8 mouse cellular contexts compared by ENCODE assay signal in the genomic region with DNA sequence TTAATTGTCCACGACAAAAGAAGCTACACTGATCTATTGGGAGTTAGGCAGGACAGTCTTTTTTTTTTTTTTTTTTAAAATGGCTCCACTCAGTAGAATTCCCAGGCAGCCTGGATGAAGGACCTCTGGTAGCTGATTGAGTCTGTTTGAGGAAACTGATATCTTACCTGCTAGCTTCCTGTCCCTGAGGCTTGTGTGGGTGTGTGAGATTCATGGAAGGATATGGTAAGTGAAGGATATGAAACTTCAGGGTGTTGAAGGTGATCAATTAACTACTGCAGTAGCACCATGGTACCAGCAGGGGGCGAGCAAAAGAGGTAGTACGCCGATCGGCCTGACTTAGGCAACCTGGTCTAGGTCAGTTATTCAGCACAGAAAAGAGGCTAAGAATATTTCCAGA. TPM values are rescaled to one million over a fixed set of nuclear protein-coding genes. Genes with fewer than 3 reads are reported as not detected.
DNase-seq lines count a peak whose midpoint lies in the region; ATAC-seq and TF ChIP-seq lines count a peak whose summit lies in the region.

No protein-coding gene starts in this region.

- 0 out of 2 replicates have a peak, but pooled peaks have one; percentile 30 for ATAC-seq in forebrain, postnatal 0 days
- no peak for ATAC-seq in forebrain, embryonic 15.5 days (replicated peaks)

- no peak overlapping the region for H3K4me2 ChIP-seq in forebrain, postnatal 0 days (ENCODE audit: low read depth)
- H3K4me2 ChIP-seq in forebrain, embryonic 15.5 days (replicated peaks), result no peak overlapping the region

- no peak for TF ChIP-seq POLR2A in lung, adult 2 months (IDR thresholded peaks at IDR 0.05; ENCODE audit: borderline replicate concordance, extremely low read depth, low read depth, low read length)

- no peak overlapping the region for H3K27ac ChIP-seq in forebrain, postnatal 0 days (ENCODE audit: low read depth, low read length)
- no peak overlapping the region for H3K27ac ChIP-seq in forebrain, embryonic 15.5 days (replicated peaks)

- peak; percentile 87 for TF ChIP-seq CTCF in forebrain, postnatal 0 days (IDR thresholded peaks at IDR 0.05; ENCODE audit: low read depth)
- TF ChIP-seq CTCF in lung, adult 2 months (IDR thresholded peaks at IDR 0.05; ENCODE audit: insufficient read depth, low read length), result peak; percentile 93

- peak; percentile 74 for DNase-seq in forebrain, postnatal 0 days
- DNase-seq in ovary, postnatal 36 days (ENCODE audit: low spot score), result peak; percentile 40
- no peak for DNase-seq in ovary, postnatal 10 days (ENCODE audit: low spot score)
- DNase-seq in c-Kit-positive CD71-negative TER-119-negative erythroid progenitor cells, embryonic 14.5 days (ENCODE audit: low read depth), result peak; percentile 64
- peak; percentile 41 for DNase-seq in heart, adult 8-10 months (ENCODE audit: low spot score)
- peak; percentile 47 for DNase-seq in lung, adult 2 months
- peak; percentile 60 for DNase-seq in spleen, adult 12 weeks (ENCODE audit: low spot score)

- H3K4me1 ChIP-seq in forebrain, postnatal 0 days (ENCODE audit: insufficient read depth), result no peaks in the 10 kb centered on the region
- H3K4me1 ChIP-seq in forebrain, embryonic 15.5 days, result no peaks in the 10 kb centered on the region
- H3K4me1 ChIP-seq in lung, adult 2 months (ENCODE audit: control insufficient read depth, insufficient read depth, low read length), result no peaks in the 10 kb centered on the region

- no peak overlapping the region for H3K4me3 ChIP-seq in forebrain, postnatal 0 days (ENCODE audit: low read depth, low read length)
- no peak overlapping the region for H3K4me3 ChIP-seq in forebrain, embryonic 15.5 days
- H3K4me3 ChIP-seq in lung, adult 2 months (replicated peaks; ENCODE audit: extremely low read depth, low read depth, low read length), result no peak overlapping the region

- 5% methylated on average over 5 of the region's 5 CpGs for WGBS in forebrain, postnatal 0 days
- 3% methylated on average over 5 of the region's 5 CpGs for WGBS in forebrain, embryonic 15.5 days
- 3% methylated on average over 5 of the region's 5 CpGs for WGBS in lung, adult 2 months

- no peak overlapping the region for H3K9ac ChIP-seq in forebrain, postnatal 0 days
- H3K9ac ChIP-seq in forebrain, embryonic 15.5 days (replicated peaks), result no peak overlapping the region

- H3K9me3 ChIP-seq in forebrain, postnatal 0 days (ENCODE audit: low read length), result no peaks in the 10 kb centered on the region
- no peaks in the 10 kb centered on the region for H3K9me3 ChIP-seq in forebrain, embryonic 15.5 days

- no peaks in the 10 kb centered on the region for H3K27me3 ChIP-seq in forebrain, postnatal 0 days (ENCODE audit: insufficient read depth, low read length)
- no peaks in the 10 kb centered on the region for H3K27me3 ChIP-seq in forebrain, embryonic 15.5 days

- H3K36me3 ChIP-seq in forebrain, postnatal 0 days (ENCODE audit: insufficient read depth), result peaks cover 8% of the 10 kb centered on the region; the same call in 1 of the 2 replicates
- peaks cover 2% of the 10 kb centered on the region; the same call in 1 of the 2 replicates for H3K36me3 ChIP-seq in forebrain, embryonic 15.5 days

RNA-seq across cellular contexts. Expression of a gene that starts 29.2 kb away (rescaled TPM):
- 26.3 and 28.3 TPM in 2 replicates for total RNA-seq in forebrain, postnatal 0 days (2014; rRNA removed)
- polyA plus RNA-seq in forebrain, postnatal 0 days (2015; fragmentation: Nextera tagmentation; extraction: Ambion mirVana), result 22.9 and 24.7 TPM in 2 replicates
- polyA plus RNA-seq in forebrain, embryonic 15.5 days (2015; fragmentation: Nextera tagmentation; extraction: Ambion mirVana), result 32.9 and 34.5 TPM in 2 replicates
- 1 to 10 TPM; 7.9 to 9.1 (median 8.3) TPM for total RNA-seq in heart, adult 8-10 months (2022)
- polyA plus RNA-seq in lung, adult 2 months (2012; rRNA removed), result 4.5 and 4.7 TPM in 2 replicates
